Mouse (Mus musculus) liver, embryonic 14.5 days (tissue): ENCODE results near the gene Tpsg1. TPM values are rescaled to one million over a fixed set of nuclear protein-coding genes. Genes with fewer than 3 reads are reported as not detected.

ENCODE experiments used
- ATAC-seq: fragments of 200-750 bp; cut with Nextera tagmentation; 2 replicates; pipeline ENCODE4 v1.8.0; 2017; ENCODE audit warnings: moderate number of reproducible peaks, mild to moderate bottlenecking, moderate library complexity; ENCODE audit not compliant: insufficient read depth
- DNase-seq, 3 experiments: peaks; one replicate each; pipeline ENCODE4 v3.0.0-alpha.2; 2012 to 2013; ENCODE audit warnings: low read depth in 3 of 3, low spot score in 3 of 3
- H3K27ac ChIP-seq: fragments of 300-500 bp; sonication (generic); 2 replicates; pipeline ENCODE4 v1.5.1; 2014; ENCODE audit warnings: moderate library complexity, mild to moderate bottlenecking, control low read depth, inconsistent platforms
- H3K27me3 ChIP-seq: fragments of 300-500 bp; sonication (generic); 2 replicates; pipeline ENCODE4 v1.6.1; 2014; ENCODE audit warnings: mild to moderate bottlenecking, low read length, moderate library complexity; ENCODE audit not compliant: control insufficient read depth, insufficient read depth
- H3K36me3 ChIP-seq: fragments of 300-500 bp; sonication (generic); replicated peaks from 2 replicates; pipeline ENCODE4 v1.6.1; 2014; ENCODE audit warnings: low read depth; ENCODE audit not compliant: control insufficient read depth, insufficient read depth
- H3K4me1 ChIP-seq, 2 experiments: fragments of 200-500 bp in 1 of 2; fragments of 300-500 bp in 1 of 2; sonication (generic) in 1 of 2; replicated peaks; 2 replicates each; pipeline ENCODE4 v1.6.1; 2012 to 2014; ENCODE audit warnings: antibody characterized with exemption in 1 of 2, inconsistent platforms in 1 of 2, low read length in 1 of 2; ENCODE audit not compliant: control insufficient read depth in 2 of 2, insufficient read depth in 2 of 2
- H3K4me2 ChIP-seq: fragments of 300-500 bp; sonication (generic); 2 replicates; pipeline ENCODE4 v1.6.1; 2014; ENCODE audit warnings: low read depth, mild to moderate bottlenecking, control low read depth, moderate library complexity
- H3K4me3 ChIP-seq, 2 experiments: fragments of 200-500 bp in 1 of 2; fragments of 300-500 bp in 1 of 2; sonication (generic) in 1 of 2; 2 replicates each; pipeline ENCODE4 v1.5.1; 2012 to 2014; ENCODE audit warnings: low read depth in 2 of 2, low read length in 2 of 2, mild to moderate bottlenecking in 2 of 2, control low read depth in 1 of 2, inconsistent platforms in 1 of 2, moderate library complexity in 1 of 2; ENCODE audit not compliant: insufficient read depth in 1 of 2
- H3K9ac ChIP-seq: fragments of 300-500 bp; sonication (generic); replicated peaks from 2 replicates; pipeline ENCODE4 v1.6.1; 2014; ENCODE audit warnings: mild to moderate bottlenecking, control low read depth, moderate library complexity
- H3K9me3 ChIP-seq: fragments of 300-500 bp; sonication (generic); 2 replicates; pipeline ENCODE4 v1.6.1; 2016; ENCODE audit warnings: low read length, mixed read lengths; ENCODE audit not compliant: control insufficient read depth
- CTCF ChIP-seq: IDR thresholded peaks from 2 replicates; pipeline ENCODE4 v1.5.1; 2016; ENCODE audit warnings: antibody characterized with exemption, low read depth, control low read depth
- EP300 ChIP-seq: IDR thresholded peaks from 2 replicates; pipeline ENCODE4 v1.6.1; 2016; ENCODE audit warnings: antibody characterized with exemption, low read depth
- WGBS: fragments of 180-500 bp; shearing (Covaris S2); extraction: QIAGEN DNeasy Blood & Tissue Kit; methylation state at CpG from one replicate; pipeline ENCODE4 v1.1.7; 2014; ENCODE audit not compliant: insufficient replicate concordance; 5-methylcytosine and 5-hydroxymethylcytosine counted together
- polyA plus RNA-seq, 2 experiments: library from polyadenylated mRNA; depleted of rRNA in 1 of 2; stranded (reverse) in 1 of 2; unstranded in 1 of 2; fragments of >200 nt; fragmentation: Nextera tagmentation in 1 of 2; extraction: Ambion mirVana in 1 of 2; gene quantifications; 2 replicates each; pipeline versions ENCODE4 v1.2.1 to v1.2.3; 2012 to 2014

Gene Tpsg1
- polyA plus RNA-seq, 2 experiments: 0.51 to 0.53 TPM

- no peak for TF ChIP-seq CTCF
- TF ChIP-seq EP300: no peak
- WGBS: 39% methylated on average over 5 of the region's 6 CpGs
- DNase-seq: no peak
These were observed 46.4 kb downstream of the Tpsg1 start for GRCm38 (mm10) chr17:25415421-25415913.

GRCm38 (mm10) chr17:25416219-25416618 lies 47.1 kb downstream of the Tpsg1 start:
- Histone ChIP-seq H3K27me3 (no peaks in the 10 kb centered on the region), H3K4me1 (no peaks in the 10 kb centered on the region), H3K27ac (no peak overlapping the region), H3K9ac (no peak overlapping the region), H3K4me3 (no peak overlapping the region), H3K9me3 (no peaks in the 10 kb centered on the region), H3K4me2 (no peak overlapping the region), H3K36me3 (no peaks in the 10 kb centered on the region)
- 28% methylated on average over 3 of the region's 3 CpGs for WGBS
- ATAC-seq (no peak), DNase-seq (no peak)
- TF ChIP-seq EP300 (no peak), CTCF (no peak)

More at GRCm38 (mm10) chr17:25415421-25415913, 46.4 kb downstream of the Tpsg1 start:
- H3K27me3 ChIP-seq: no peaks in the 10 kb centered on the region
- H3K4me3 ChIP-seq: no peak overlapping the region
- H3K9me3 ChIP-seq: no peaks in the 10 kb centered on the region
- H3K36me3 ChIP-seq: no peaks in the 10 kb centered on the region
- ATAC-seq: no peak
- H3K4me2 ChIP-seq: no peak overlapping the region
- no peaks in the 10 kb centered on the region for H3K4me1 ChIP-seq
- no peak overlapping the region for H3K27ac ChIP-seq
- H3K9ac ChIP-seq: no peak overlapping the region

GRCm38 (mm10) chr17:25417990-25418389 lies 48.9 kb downstream of the Tpsg1 start:
- Histone ChIP-seq H3K9me3 (no peaks in the 10 kb centered on the region), H3K36me3 (no peaks in the 10 kb centered on the region), H3K27ac (no peak overlapping the region), H3K27me3 (no peaks in the 10 kb centered on the region), H3K4me3 (no peak overlapping the region), H3K9ac (no peak overlapping the region), H3K4me2 (no peak overlapping the region), H3K4me1 (no peaks in the 10 kb centered on the region)
- DNase-seq (no peak), ATAC-seq (no peak)
- 49% methylated on average over 6 of the region's 6 CpGs for WGBS
- TF ChIP-seq CTCF: no peak
- no peak for TF ChIP-seq EP300

GRCm38 (mm10) chr17:25418926-25419325 lies 49.9 kb downstream of the Tpsg1 start:
- Histone ChIP-seq H3K36me3 (no peaks in the 10 kb centered on the region), H3K9ac (no peak overlapping the region), H3K27me3 (no peaks in the 10 kb centered on the region), H3K9me3 (no peaks in the 10 kb centered on the region), H3K4me2 (no peak overlapping the region), H3K27ac (no peak overlapping the region), H3K4me3 (no peak overlapping the region), H3K4me1 (no peaks in the 10 kb centered on the region)
- no peak for ATAC-seq
- no peak for DNase-seq
- TF ChIP-seq EP300 (no peak), CTCF (no peak)
- 41% methylated on average over 9 of the region's 9 CpGs for WGBS

- no peaks in the 10 kb centered on the region for H3K9me3 ChIP-seq
- H3K4me1 ChIP-seq: no peaks in the 10 kb centered on the region
- no peak overlapping the region for H3K4me2 ChIP-seq
- H3K36me3 ChIP-seq: no peaks in the 10 kb centered on the region
- DNase-seq (no peak), ATAC-seq (no peak)
- WGBS: 68% methylated on average over 3 of the region's 3 CpGs
- TF ChIP-seq EP300 (no peak), CTCF (no peak)
- no peak overlapping the region for H3K4me3 ChIP-seq
- H3K27ac ChIP-seq: no peak overlapping the region
- no peak overlapping the region for H3K9ac ChIP-seq
- no peaks in the 10 kb centered on the region for H3K27me3 ChIP-seq
These were observed 51.9 kb downstream of the Tpsg1 start for GRCm38 (mm10) chr17:25420998-25421397.

Other genes starting within 250 kb of the Tpsg1 start
- gene Ptx4, start 248.5 kb upstream of the Tpsg1 start, polyA plus RNA-seq (2012; rRNA removed): not detected in 2 replicates
- not detected in 2 replicates for gene Ptx4, start 248.5 kb upstream of the Tpsg1 start, polyA plus RNA-seq (2014; fragmentation: Nextera tagmentation; extraction: Ambion mirVana)
- 7.1 and 7.9 TPM in 2 replicates for gene Clcn7, start 235.9 kb upstream of the Tpsg1 start, polyA plus RNA-seq (2012; rRNA removed)
- gene Clcn7, start 235.9 kb upstream of the Tpsg1 start, polyA plus RNA-seq (2014; fragmentation: Nextera tagmentation; extraction: Ambion mirVana): 8.7 and 8.8 TPM in 2 replicates
- gene Ccdc154, start 206.8 kb upstream of the Tpsg1 start, polyA plus RNA-seq (2012; rRNA removed): not detected in 2 replicates
- gene Ccdc154, start 206.8 kb upstream of the Tpsg1 start, polyA plus RNA-seq (2014; fragmentation: Nextera tagmentation; extraction: Ambion mirVana): 0.05 TPM in 1 of 2 replicates, not detected in the other
- not detected in 2 replicates for gene Gm38655, start 193.8 kb upstream of the Tpsg1 start, polyA plus RNA-seq (2012; rRNA removed)
- gene Gm38655, start 193.8 kb upstream of the Tpsg1 start, polyA plus RNA-seq (2014; fragmentation: Nextera tagmentation; extraction: Ambion mirVana): not detected in 2 replicates
- 9.9 and 13.4 TPM in 2 replicates for gene BC003965, start 184.7 kb upstream of the Tpsg1 start, polyA plus RNA-seq (2012; rRNA removed)
- gene BC003965, start 184.7 kb upstream of the Tpsg1 start, polyA plus RNA-seq (2014; fragmentation: Nextera tagmentation; extraction: Ambion mirVana): 16.8 and 17.4 TPM in 2 replicates
- 34.8 and 45.6 TPM in 2 replicates for gene Unkl, start 180.9 kb upstream of the Tpsg1 start, polyA plus RNA-seq (2012; rRNA removed)
- gene Unkl, start 180.9 kb upstream of the Tpsg1 start, polyA plus RNA-seq (2014; fragmentation: Nextera tagmentation; extraction: Ambion mirVana): 5.9 and 9.1 TPM in 2 replicates
- gene Gnptg, start 129.1 kb upstream of the Tpsg1 start, polyA plus RNA-seq (2012; rRNA removed): 11.1 and 11.2 TPM in 2 replicates
- 15.6 and 17.0 TPM in 2 replicates for gene Gnptg, start 129.1 kb upstream of the Tpsg1 start, polyA plus RNA-seq (2014; fragmentation: Nextera tagmentation; extraction: Ambion mirVana)
- 11.1 and 13.0 TPM in 2 replicates for gene Tsr3, start 129.1 kb upstream of the Tpsg1 start, polyA plus RNA-seq (2012; rRNA removed)
- 17.4 and 18.5 TPM in 2 replicates for gene Tsr3, start 129.1 kb upstream of the Tpsg1 start, polyA plus RNA-seq (2014; fragmentation: Nextera tagmentation; extraction: Ambion mirVana)
- gene Baiap3, start 112.9 kb upstream of the Tpsg1 start, polyA plus RNA-seq (2012; rRNA removed): 0.27 and 0.63 TPM in 2 replicates
- 0.69 TPM in 1 of 2 replicates, not detected in the other for gene Baiap3, start 112.9 kb upstream of the Tpsg1 start, polyA plus RNA-seq (2014; fragmentation: Nextera tagmentation; extraction: Ambion mirVana)
- 129 and 168 TPM in 2 replicates for gene Ube2i, start 94.7 kb upstream of the Tpsg1 start, polyA plus RNA-seq (2012; rRNA removed)
- gene Ube2i, start 94.7 kb upstream of the Tpsg1 start, polyA plus RNA-seq (2014; fragmentation: Nextera tagmentation; extraction: Ambion mirVana): 244 and 260 TPM in 2 replicates
- 0.89 and 1.8 TPM in 2 replicates for gene Prss34, start 70.9 kb upstream of the Tpsg1 start, polyA plus RNA-seq (2012; rRNA removed)
- 0.71 and 3.6 TPM in 2 replicates for gene Prss34, start 70.9 kb upstream of the Tpsg1 start, polyA plus RNA-seq (2014; fragmentation: Nextera tagmentation; extraction: Ambion mirVana)
- not detected in 2 replicates for gene Prss28, start 60.6 kb upstream of the Tpsg1 start, polyA plus RNA-seq (2012; rRNA removed)
- not detected in 2 replicates for gene Prss28, start 60.6 kb upstream of the Tpsg1 start, polyA plus RNA-seq (2014; fragmentation: Nextera tagmentation; extraction: Ambion mirVana)
- not detected in 2 replicates for gene Prss29, start 50.6 kb upstream of the Tpsg1 start, polyA plus RNA-seq (2012; rRNA removed)
- gene Prss29, start 50.6 kb upstream of the Tpsg1 start, polyA plus RNA-seq (2014; fragmentation: Nextera tagmentation; extraction: Ambion mirVana): not detected in 2 replicates
- not detected in 2 replicates for gene Tpsab1, start 23.7 kb upstream of the Tpsg1 start, polyA plus RNA-seq (2012; rRNA removed)
- gene Tpsab1, start 23.7 kb upstream of the Tpsg1 start, polyA plus RNA-seq (2014; fragmentation: Nextera tagmentation; extraction: Ambion mirVana): not detected in 2 replicates
- gene Tpsb2, start 3.0 kb upstream of the Tpsg1 start, polyA plus RNA-seq (2012; rRNA removed): 0.11 and 0.12 TPM in 2 replicates
- 0.44 TPM in 1 of 2 replicates, not detected in the other for gene Tpsb2, start 3.0 kb upstream of the Tpsg1 start, polyA plus RNA-seq (2014; fragmentation: Nextera tagmentation; extraction: Ambion mirVana)
- gene Cacna1h, start 64.5 kb downstream of the Tpsg1 start, polyA plus RNA-seq (2012; rRNA removed): 1.2 and 1.3 TPM in 2 replicates
- 0.13 and 0.50 TPM in 2 replicates for gene Cacna1h, start 64.5 kb downstream of the Tpsg1 start, polyA plus RNA-seq (2014; fragmentation: Nextera tagmentation; extraction: Ambion mirVana)
- 0.07 TPM in 1 of 2 replicates, not detected in the other for gene Tekt4, start 85.3 kb downstream of the Tpsg1 start, polyA plus RNA-seq (2012; rRNA removed)
- gene Tekt4, start 85.3 kb downstream of the Tpsg1 start, polyA plus RNA-seq (2014; fragmentation: Nextera tagmentation; extraction: Ambion mirVana): 0.13 TPM in 1 of 2 replicates, not detected in the other
- gene Sstr5, start 128.0 kb downstream of the Tpsg1 start, polyA plus RNA-seq (2012; rRNA removed): 0.01 TPM in 1 of 2 replicates, not detected in the other
- not detected in 2 replicates for gene Sstr5, start 128.0 kb downstream of the Tpsg1 start, polyA plus RNA-seq (2014; fragmentation: Nextera tagmentation; extraction: Ambion mirVana)
- 0.04 and 0.11 TPM in 2 replicates for gene Sox8, start 201.4 kb downstream of the Tpsg1 start, polyA plus RNA-seq (2012; rRNA removed)
- 0.15 TPM in 1 of 2 replicates, not detected in the other for gene Sox8, start 201.4 kb downstream of the Tpsg1 start, polyA plus RNA-seq (2014; fragmentation: Nextera tagmentation; extraction: Ambion mirVana)
- gene Lmf1, start 209.8 kb downstream of the Tpsg1 start, polyA plus RNA-seq (2012; rRNA removed): 3.4 and 4.0 TPM in 2 replicates
- 7.9 and 9.3 TPM in 2 replicates for gene Lmf1, start 209.8 kb downstream of the Tpsg1 start, polyA plus RNA-seq (2014; fragmentation: Nextera tagmentation; extraction: Ambion mirVana)